Mouse (Mus musculus): ENCODE data around the gene Hlx. TPM values are rescaled to one million over a fixed set of nuclear protein-coding genes. Genes with fewer than 3 reads are reported as not detected.
A peak's percentile ranks its signal among the peaks of the same experiment; 100 is the strongest.

Gene Hlx
- polyA plus RNA-seq, 1 experiment from 2014 or later, result 30.0 TPM

- no peak for ATAC-seq
These were observed 31.4 kb upstream of the Hlx start for GRCm38 (mm10) chr1:184763866-184764265.

GRCm38 (mm10) chr1:184762941-184763340 is 30.5 kb upstream of the Hlx start:
- Histone ChIP-seq H3K4me2 (ENCODE audit: low read depth, low read length) (no peak overlapping the region), H3K27ac (ENCODE audit: low read length) (no peak overlapping the region), H3K9ac (ENCODE audit: low read depth, low read length) (no peak overlapping the region), H3K27me3 (replicated peaks; ENCODE audit: control insufficient read depth, insufficient read depth, low read length) (no peaks in the 10 kb centered on the region), H3K4me1 (ENCODE audit: control insufficient read depth, insufficient read depth, low read length) (0 out of 2 replicates have a peak, but pooled peaks cover 3% of the 10 kb centered on the region), H3K36me3 (ENCODE audit: control insufficient read depth, insufficient read depth, low read length) (no peaks in the 10 kb centered on the region), H3K9me3 (ENCODE audit: control insufficient read depth, low read length) (no peaks in the 10 kb centered on the region), H3K4me3 (ENCODE audit: low read length) (no peak overlapping the region)
- WGBS, result 70% methylated on average over 5 of the region's 5 CpGs
- no peak for ATAC-seq

More at GRCm38 (mm10) chr1:184763866-184764265, 31.4 kb upstream of the Hlx start:
- Histone ChIP-seq H3K27me3 (replicated peaks; ENCODE audit: control insufficient read depth, insufficient read depth, low read length) (no peaks in the 10 kb centered on the region), H3K4me1 (ENCODE audit: control insufficient read depth, insufficient read depth, low read length) (0 out of 2 replicates have a peak, but pooled peaks cover 3% of the 10 kb centered on the region), H3K36me3 (ENCODE audit: control insufficient read depth, insufficient read depth, low read length) (no peaks in the 10 kb centered on the region), H3K9ac (ENCODE audit: low read depth, low read length) (no peak overlapping the region), H3K4me3 (ENCODE audit: low read length) (no peak overlapping the region), H3K9me3 (ENCODE audit: control insufficient read depth, low read length) (no peaks in the 10 kb centered on the region), H3K27ac (ENCODE audit: low read length) (no peak overlapping the region), H3K4me2 (ENCODE audit: low read depth, low read length) (no peak overlapping the region)
- 52% methylated on average over 3 of the region's 3 CpGs for WGBS

- ATAC-seq, result peak; percentile 28; the same call in 1 of the 2 replicates
- Histone ChIP-seq H3K4me1 (ENCODE audit: control insufficient read depth, insufficient read depth, low read length) (0 out of 2 replicates have a peak, but pooled peaks cover 3% of the 10 kb centered on the region), H3K27me3 (replicated peaks; ENCODE audit: control insufficient read depth, insufficient read depth, low read length) (no peaks in the 10 kb centered on the region), H3K27ac (ENCODE audit: low read length) (no peak overlapping the region), H3K9ac (ENCODE audit: low read depth, low read length) (no peak overlapping the region), H3K4me2 (ENCODE audit: low read depth, low read length) (no peak overlapping the region), H3K4me3 (ENCODE audit: low read length) (no peak overlapping the region), H3K9me3 (ENCODE audit: control insufficient read depth, low read length) (no peaks in the 10 kb centered on the region), H3K36me3 (ENCODE audit: control insufficient read depth, insufficient read depth, low read length) (no peaks in the 10 kb centered on the region)
- 61% methylated on average over 4 of the region's 4 CpGs for WGBS
These were observed 29.6 kb upstream of the Hlx start for GRCm38 (mm10) chr1:184761988-184762387.

GRCm38 (mm10) chr1:184752671-184753070 is 20.3 kb upstream of the Hlx start:
- no peak overlapping the region for H3K4me2 ChIP-seq (ENCODE audit: low read depth, low read length)
- H3K27ac ChIP-seq (ENCODE audit: low read length), result no peak overlapping the region
- peaks cover 4% of the 10 kb centered on the region for H3K4me1 ChIP-seq (ENCODE audit: control insufficient read depth, insufficient read depth, low read length)
- whole genome bisulfite sequencing, result 76% methylated on average over 5 of the region's 5 CpGs
- no peaks in the 10 kb centered on the region for H3K36me3 ChIP-seq (ENCODE audit: control insufficient read depth, insufficient read depth, low read length)
- no peak for ATAC-seq
- H3K27me3 ChIP-seq (replicated peaks; ENCODE audit: control insufficient read depth, insufficient read depth, low read length), result no peaks in the 10 kb centered on the region
- no peak overlapping the region for H3K9ac ChIP-seq (ENCODE audit: low read depth, low read length)
- H3K4me3 ChIP-seq (ENCODE audit: low read length), result no peak overlapping the region
- H3K9me3 ChIP-seq (ENCODE audit: control insufficient read depth, low read length), result no peaks in the 10 kb centered on the region

GRCm38 (mm10) chr1:184750114-184750664 is 17.8 kb upstream of the Hlx start:
- peaks cover 6% of the 10 kb centered on the region for H3K4me1 ChIP-seq (ENCODE audit: control insufficient read depth, insufficient read depth, low read length)
- H3K27ac ChIP-seq (ENCODE audit: low read length), result no peak overlapping the region
- 73% methylated on average over 11 of the region's 11 CpGs for WGBS
- H3K27me3 ChIP-seq (replicated peaks; ENCODE audit: control insufficient read depth, insufficient read depth, low read length), result no peaks in the 10 kb centered on the region
- H3K4me2 ChIP-seq (ENCODE audit: low read depth, low read length), result no peak overlapping the region
- no peak overlapping the region for H3K9ac ChIP-seq (ENCODE audit: low read depth, low read length)
- no peaks in the 10 kb centered on the region for H3K9me3 ChIP-seq (ENCODE audit: control insufficient read depth, low read length)
- no peak for ATAC-seq
- H3K4me3 ChIP-seq (ENCODE audit: low read length), result no peak overlapping the region
- no peaks in the 10 kb centered on the region for H3K36me3 ChIP-seq (ENCODE audit: control insufficient read depth, insufficient read depth, low read length)

- no peak overlapping the region for H3K4me3 ChIP-seq (ENCODE audit: low read length)
- peak overlapping the region; percentile 64 for H3K27ac ChIP-seq (ENCODE audit: low read length)
These were observed 16.3 kb upstream of the Hlx start for GRCm38 (mm10) chr1:184748692-184749152.

GRCm38 (mm10) chr1:184737876-184738479 is 5.6 kb upstream of the Hlx start:
- H3K36me3 ChIP-seq (ENCODE audit: control insufficient read depth, insufficient read depth, low read length), result no peaks in the 10 kb centered on the region
- H3K27ac ChIP-seq (ENCODE audit: low read length), result no peak overlapping the region
- H3K9ac ChIP-seq (ENCODE audit: low read depth, low read length), result no peak overlapping the region
- WGBS, result 4% methylated on average over 14 of the region's 14 CpGs
- peaks cover 3% of the 10 kb centered on the region; the same call in 1 of the 2 replicates for H3K4me1 ChIP-seq (ENCODE audit: control insufficient read depth, insufficient read depth, low read length)
- H3K4me3 ChIP-seq (ENCODE audit: low read length), result no peak overlapping the region
- H3K4me2 ChIP-seq (ENCODE audit: low read depth, low read length), result 0 out of 2 replicates have a peak overlapping the region, but pooled peaks have one; percentile 10
- peaks cover 16% of the 10 kb centered on the region; the same call in 1 of the 2 replicates for H3K27me3 ChIP-seq (replicated peaks; ENCODE audit: control insufficient read depth, insufficient read depth, low read length)
- peak; percentile 58 for ATAC-seq
- H3K9me3 ChIP-seq (ENCODE audit: control insufficient read depth, low read length), result no peaks in the 10 kb centered on the region

More at GRCm38 (mm10) chr1:184748692-184749152, 16.3 kb upstream of the Hlx start:
- peak; percentile 81 for ATAC-seq
- Histone ChIP-seq H3K4me2 (ENCODE audit: low read depth, low read length) (no peak overlapping the region), H3K9ac (ENCODE audit: low read depth, low read length) (no peak overlapping the region), H3K9me3 (ENCODE audit: control insufficient read depth, low read length) (no peaks in the 10 kb centered on the region), H3K4me1 (ENCODE audit: control insufficient read depth, insufficient read depth, low read length) (peaks cover 6% of the 10 kb centered on the region), H3K36me3 (ENCODE audit: control insufficient read depth, insufficient read depth, low read length) (no peaks in the 10 kb centered on the region), H3K27me3 (replicated peaks; ENCODE audit: control insufficient read depth, insufficient read depth, low read length) (no peaks in the 10 kb centered on the region)
- 37% methylated on average over 14 of the region's 14 CpGs for WGBS

GRCm38 (mm10) chr1:184737228-184737627 is 4.8 kb upstream of the Hlx start:
- Histone ChIP-seq H3K9ac (ENCODE audit: low read depth, low read length) (no peak overlapping the region), H3K27ac (ENCODE audit: low read length) (no peak overlapping the region), H3K4me2 (ENCODE audit: low read depth, low read length) (no peak overlapping the region), H3K4me3 (ENCODE audit: low read length) (no peak overlapping the region), H3K27me3 (replicated peaks; ENCODE audit: control insufficient read depth, insufficient read depth, low read length) (peaks cover 17% of the 10 kb centered on the region; the same call in 1 of the 2 replicates), H3K4me1 (ENCODE audit: control insufficient read depth, insufficient read depth, low read length) (peaks cover 3% of the 10 kb centered on the region; the same call in 1 of the 2 replicates), H3K36me3 (ENCODE audit: control insufficient read depth, insufficient read depth, low read length) (no peaks in the 10 kb centered on the region), H3K9me3 (ENCODE audit: control insufficient read depth, low read length) (no peaks in the 10 kb centered on the region)
- ATAC-seq, result no peak
- 33% methylated on average over 2 of the region's 2 CpGs for WGBS

- H3K36me3 ChIP-seq (ENCODE audit: control insufficient read depth, insufficient read depth, low read length), result no peaks in the 10 kb centered on the region
- no peak overlapping the region for H3K27ac ChIP-seq (ENCODE audit: low read length)
- H3K27me3 ChIP-seq (replicated peaks; ENCODE audit: control insufficient read depth, insufficient read depth, low read length), result peaks cover 19% of the 10 kb centered on the region; the same call in 1 of the 2 replicates
- H3K9me3 ChIP-seq (ENCODE audit: control insufficient read depth, low read length), result no peaks in the 10 kb centered on the region
- no peak overlapping the region for H3K9ac ChIP-seq (ENCODE audit: low read depth, low read length)
- H3K4me2 ChIP-seq (ENCODE audit: low read depth, low read length), result no peak overlapping the region
- no peak for ATAC-seq
- no peak overlapping the region for H3K4me3 ChIP-seq (ENCODE audit: low read length)
- 35% methylated on average over 5 of the region's 5 CpGs for WGBS
- H3K4me1 ChIP-seq (ENCODE audit: control insufficient read depth, insufficient read depth, low read length), result peaks cover 3% of the 10 kb centered on the region; the same call in 1 of the 2 replicates
These were observed 3.8 kb upstream of the Hlx start for GRCm38 (mm10) chr1:184736260-184736659.
